Mouse (Mus musculus) mammary gland, adult 2 months (tissue): ENCODE results near the gene Zmym6. TPM values are rescaled to one million over a fixed set of nuclear protein-coding genes. Genes with fewer than 3 reads are reported as not detected.

Experiments
- polyA plus RNA-seq: library from polyadenylated mRNA; depleted of rRNA; stranded (reverse); fragments of >200 nt; gene quantifications from 2 replicates; pipeline ENCODE4 v1.2.3, GENCODE M21; 2012; ENCODE audit warnings: low replicate concordance; rRNA removed

The Zmym6 gene
- polyA plus RNA-seq = 3.4 and 8.7 TPM in 2 replicates

GRCm38 (mm10) chr4:127076875-127077548 lies at the start of gene Zmym6:
Gene Zmym6 (plus strand): TSS chr4:127077383.

GRCm38 (mm10) chr4:127060585-127061290 lies 16.4 kb upstream of the Zmym6 start, which contains the start of gene Zmym1:
Gene Zmym1 (minus strand): TSS chr4:127061152.

GRCm38 (mm10) chr4:127123391-127123790 lies 46.2 kb downstream of the Zmym6 start, which contains the start of gene Tmem35b:
Gene Tmem35b (plus strand): TSS chr4:127123691.

DNA sequence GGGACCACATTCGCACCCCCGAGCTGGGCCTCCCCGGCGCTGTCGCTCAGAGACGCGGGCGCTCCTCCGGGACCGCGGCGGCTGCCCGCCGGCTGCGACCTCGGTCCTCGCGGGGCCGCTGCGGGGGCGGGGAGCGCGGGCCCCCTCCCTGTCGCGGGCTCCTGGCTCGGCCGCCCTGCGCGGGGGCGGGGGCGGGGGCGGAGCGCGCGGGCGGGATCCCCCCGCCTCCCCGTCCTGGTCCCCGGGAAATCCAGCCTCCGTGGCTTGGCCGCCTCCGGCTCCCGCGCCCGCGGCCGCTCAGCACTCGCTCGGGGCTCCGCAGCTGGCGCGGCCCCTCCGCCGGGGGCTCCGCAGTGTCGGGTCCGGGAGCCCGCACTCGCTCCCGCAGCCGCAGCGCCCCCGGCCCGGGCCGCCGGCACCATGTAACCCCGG lies 91.7 kb downstream of the Zmym6 start, which contains the start of gene Dlgap3:
Gene Dlgap3, plus strand, starts transcription at position 291 of the 432 bp plus-strand sequence.

Other genes with a start within 250 kb of the Zmym6 start
- 2.7 and 6.3 TPM in 2 replicates for gene Zmym4, start 109.2 kb upstream of the Zmym6 start, polyA plus RNA-seq
- 25.1 and 79.3 TPM in 2 replicates for gene Sfpq, start 56.1 kb upstream of the Zmym6 start, polyA plus RNA-seq
- 1.0 and 1.8 TPM in 2 replicates for gene Zmym1, start 16.2 kb upstream of the Zmym6 start, polyA plus RNA-seq
- gene Tmem35b, start 46.3 kb downstream of the Zmym6 start, polyA plus RNA-seq = 14.3 and 20.8 TPM in 2 replicates
- 0.55 and 1.5 TPM in 2 replicates for gene Dlgap3, start 91.8 kb downstream of the Zmym6 start, polyA plus RNA-seq
- gene Smim12, start 166.4 kb downstream of the Zmym6 start, polyA plus RNA-seq = 25.3 and 33.7 TPM in 2 replicates
- gene Gja4, start 236.7 kb downstream of the Zmym6 start, polyA plus RNA-seq = 24.3 and 31.9 TPM in 2 replicates